Mouse (Mus musculus) c-Kit-negative CD71-positive TER-119-positive erythroid progenitor cells, embryonic 14.5 days (primary cell): ENCODE results near the gene Kctd21.

Source experiments
- DNase-seq: peaks from one replicate; pipeline ENCODE4 v3.0.0-alpha.2; 2013; ENCODE audit warnings: low read depth, low spot score

Kctd21 gene

DNA sequence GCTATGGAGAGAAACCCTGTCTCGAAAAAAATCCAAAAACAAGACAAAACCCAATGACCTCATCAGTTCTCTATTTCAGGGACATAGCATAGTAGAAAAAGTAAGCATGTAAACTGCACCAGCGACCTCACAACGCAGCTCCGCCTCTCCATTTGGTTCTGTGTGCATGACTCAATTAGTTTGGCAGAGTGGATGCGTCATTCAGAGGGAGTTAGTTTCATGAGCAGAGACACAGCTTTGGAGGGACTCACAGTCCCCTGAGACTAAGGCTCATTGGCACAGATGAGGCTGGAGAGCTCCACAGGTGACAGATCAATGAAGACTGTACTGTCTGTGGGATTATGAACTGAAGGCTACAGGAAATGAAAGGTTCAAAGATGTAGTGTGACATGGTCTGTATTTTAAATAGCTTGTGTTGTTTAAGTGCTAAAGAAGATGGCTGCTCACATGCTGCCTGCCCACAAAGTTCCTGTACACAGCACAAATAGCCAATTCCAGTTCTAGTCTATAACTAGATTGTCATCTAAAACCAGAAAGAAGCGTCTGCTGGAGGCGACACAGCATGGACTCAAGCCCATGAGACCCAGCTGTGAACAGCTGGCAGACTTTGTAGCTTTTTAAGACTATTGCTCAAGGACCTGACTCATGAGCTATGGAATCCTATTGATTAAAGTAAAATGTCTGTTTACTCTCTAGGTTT lies 54.1 kb downstream of the Kctd21 start:
- no peak for DNase-seq

DNA sequence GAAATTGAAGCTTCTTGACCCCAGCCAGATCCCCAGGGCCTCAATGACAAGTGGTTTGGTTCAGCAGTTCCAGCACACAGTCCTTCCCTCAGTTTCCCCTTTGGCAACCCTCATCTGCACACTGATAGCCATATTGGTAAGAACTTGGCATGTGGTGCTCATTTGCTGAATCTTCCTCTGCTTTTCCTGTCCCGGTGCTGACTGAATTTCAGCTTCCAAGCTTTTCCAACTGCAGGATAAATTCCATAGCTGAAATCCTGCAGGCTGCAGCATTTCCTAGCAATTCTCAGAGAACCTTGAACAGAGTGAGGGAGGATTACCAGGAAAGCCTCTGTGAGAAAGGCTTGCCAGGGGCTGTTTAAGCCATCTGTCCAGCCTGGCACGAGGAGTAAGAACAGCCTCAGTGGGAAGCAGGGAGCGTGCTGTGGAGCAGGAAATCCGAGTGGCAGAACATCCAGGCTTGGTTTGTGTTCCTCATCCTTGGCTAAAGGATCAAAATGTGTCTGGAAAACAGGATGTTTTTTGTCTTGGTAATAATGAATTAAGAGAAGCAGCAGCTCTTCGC lies 54.8 kb downstream of the Kctd21 start:
- no peak for DNase-seq

DNA sequence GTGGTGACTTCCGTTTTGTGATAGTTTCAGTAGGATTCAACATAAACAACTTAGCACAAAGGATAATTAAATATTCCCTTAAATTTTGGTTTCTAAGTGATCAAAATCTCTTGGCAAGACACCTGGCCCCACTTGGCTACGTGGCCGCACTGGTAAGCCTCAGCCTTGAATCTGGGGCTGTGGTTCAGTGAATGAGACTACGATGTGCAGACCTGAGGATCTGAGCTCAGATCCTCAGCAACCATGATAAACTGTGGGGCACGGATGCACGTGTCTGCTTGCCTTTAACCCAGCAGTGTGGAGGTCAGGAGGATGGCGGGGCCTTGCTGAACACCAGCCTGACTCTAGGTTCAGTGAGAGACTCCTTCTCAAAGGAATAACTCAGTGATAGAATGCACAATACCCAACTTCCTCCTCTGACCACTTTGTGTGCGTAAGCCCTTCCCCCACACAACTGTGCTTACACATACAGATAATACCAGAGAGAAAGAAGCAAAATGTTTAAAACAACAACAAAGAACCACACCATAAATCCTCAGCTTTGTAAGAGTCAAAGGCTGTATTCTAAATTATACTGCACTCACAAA lies 55.5 kb downstream of the Kctd21 start:
- no peak for DNase-seq

DNA sequence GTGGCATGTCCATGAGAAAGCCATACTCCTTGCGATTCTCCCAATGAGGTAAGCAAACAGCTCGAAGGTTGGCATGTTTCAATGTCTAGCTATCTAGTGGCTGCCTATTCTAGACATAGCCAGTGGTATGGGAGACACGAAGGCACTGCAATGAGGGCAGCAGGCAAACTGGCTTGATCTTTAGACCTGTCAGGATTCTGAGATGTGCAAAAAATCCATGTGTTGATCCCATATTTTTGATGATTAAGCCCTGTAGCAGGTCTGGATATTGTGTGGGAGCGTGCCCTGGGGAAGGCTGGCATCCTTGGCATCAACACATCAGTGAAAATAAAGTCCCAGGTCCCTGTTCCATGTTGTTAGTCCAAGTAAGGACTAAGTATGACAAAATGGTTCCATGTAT lies 56.4 kb downstream of the Kctd21 start:
- DNase-seq: no peak

DNA sequence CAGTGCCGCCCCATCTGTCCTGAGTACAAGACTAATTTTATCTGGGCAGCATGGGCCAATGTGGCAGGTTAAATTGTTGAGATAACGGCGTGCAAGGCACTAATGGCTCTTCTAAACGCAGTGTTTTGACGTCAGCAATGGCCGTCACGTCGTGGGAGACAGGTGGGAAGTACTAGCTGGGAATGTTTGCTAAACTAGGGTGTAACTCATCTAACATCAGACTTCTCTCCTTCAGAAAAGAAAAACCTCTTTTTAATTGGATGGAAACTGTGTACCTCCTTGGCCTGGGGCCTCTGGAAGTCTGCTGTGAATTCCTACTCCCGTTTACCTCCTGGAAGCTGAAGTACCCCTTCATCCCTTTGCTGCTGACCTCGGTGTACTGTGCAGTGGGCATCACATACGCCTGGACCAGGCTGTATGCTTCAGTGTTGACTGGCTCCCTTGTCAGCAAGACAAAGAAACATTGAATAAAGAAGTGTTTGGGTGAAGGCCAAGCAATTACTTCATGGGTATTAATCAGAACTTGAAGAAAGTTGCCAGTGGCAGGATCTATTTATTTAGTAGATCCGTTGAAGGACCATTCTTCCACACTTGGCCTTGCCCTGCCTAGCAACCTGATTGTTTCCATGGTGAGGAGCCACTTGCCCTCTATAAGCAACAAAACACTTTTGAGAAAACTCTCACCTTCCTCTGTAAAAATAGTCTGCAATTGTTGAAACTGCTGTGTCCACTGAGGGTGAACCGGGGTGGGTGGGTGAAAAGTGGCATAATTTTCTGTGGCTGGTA lies 59.4 kb downstream of the Kctd21 start:
- DNase-seq: no peak

DNA sequence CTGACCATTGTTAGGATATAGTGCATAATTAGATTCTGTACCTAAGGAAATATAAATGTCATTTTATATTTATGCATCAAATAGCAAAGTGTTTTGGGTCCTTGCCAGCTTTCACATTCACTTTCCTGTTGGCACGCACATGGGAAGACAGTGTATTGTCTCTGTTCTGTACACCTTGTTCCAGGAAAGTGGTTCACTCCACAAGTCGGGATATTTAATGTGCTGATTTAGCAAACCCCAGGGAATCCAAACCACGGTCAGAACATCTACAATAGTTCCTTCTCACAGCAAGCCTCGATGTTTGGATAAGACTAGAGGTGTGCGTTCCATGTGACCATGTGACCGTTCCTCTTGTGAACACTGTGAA lies 59.9 kb downstream of the Kctd21 start:
- DNase-seq: no peak

DNA sequence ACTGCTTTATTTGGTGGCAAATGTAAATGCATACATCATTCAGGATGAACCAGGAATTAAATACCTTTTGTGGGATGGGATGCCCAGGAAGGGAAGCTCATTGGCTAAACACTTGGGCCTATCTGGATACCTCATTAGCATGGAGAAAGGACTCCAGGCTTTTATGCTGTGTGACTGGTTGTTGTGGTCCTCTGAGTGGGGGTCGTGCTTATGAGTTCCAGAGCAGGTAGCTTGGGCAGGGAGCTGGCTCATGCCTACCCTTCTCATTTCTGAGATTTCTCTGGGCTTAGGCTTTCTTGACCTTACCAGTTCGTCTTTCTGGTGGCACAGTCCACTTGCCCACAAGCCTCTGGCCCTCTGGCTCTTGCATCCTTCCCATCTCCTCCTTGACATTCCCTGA lies 62.2 kb downstream of the Kctd21 start:
- no peak for DNase-seq

DNA sequence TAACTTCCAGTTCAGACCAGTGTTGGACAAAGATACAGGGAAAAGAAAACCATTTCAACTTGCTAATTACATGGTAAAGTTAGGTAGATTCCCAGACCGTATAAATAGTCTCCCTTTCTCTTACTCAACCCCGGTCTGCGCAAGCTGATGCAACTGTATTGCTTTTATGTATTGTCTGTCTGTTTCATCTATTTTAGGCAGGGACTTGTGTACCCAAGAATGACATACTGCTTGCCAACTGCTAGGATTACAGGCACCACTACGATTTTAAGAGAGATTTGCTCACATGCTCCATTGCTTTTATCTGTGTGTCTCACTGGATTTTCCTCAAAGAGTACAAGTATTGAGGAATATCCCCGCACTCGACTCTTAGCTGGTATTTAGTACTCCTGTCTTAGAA lies 66.8 kb downstream of the Kctd21 start:
- DNase-seq: no peak
